Mouse (Mus musculus): ENCODE data around the gene Serpina3j. TPM values are rescaled to one million over a fixed set of nuclear protein-coding genes. Genes with fewer than 3 reads are reported as not detected.

Serpina3j gene
- polyA plus RNA-seq, 1 experiment from 2014 or later: not detected

Other genes starting within 250 kb of the Serpina3j start
- gene Serpina5, start 213.4 kb upstream of the Serpina3j start, polyA plus RNA-seq (2015; fragmentation: Nextera tagmentation; extraction: Ambion mirVana): not detected in 2 replicates
- not detected in 2 replicates for gene Serpina3a, start 201.8 kb upstream of the Serpina3j start, polyA plus RNA-seq (2015; fragmentation: Nextera tagmentation; extraction: Ambion mirVana)
- gene Serpina3b, start 186.6 kb upstream of the Serpina3j start, polyA plus RNA-seq (2015; fragmentation: Nextera tagmentation; extraction: Ambion mirVana): 0.11 TPM in 1 of 2 replicates, not detected in the other
- 0.10 TPM in 1 of 2 replicates, not detected in the other for gene Serpina3c, start 160.7 kb upstream of the Serpina3j start, polyA plus RNA-seq (2015; fragmentation: Nextera tagmentation; extraction: Ambion mirVana)
- gene Serpina3f, start 100.0 kb upstream of the Serpina3j start, polyA plus RNA-seq (2015; fragmentation: Nextera tagmentation; extraction: Ambion mirVana): 0.06 and 0.25 TPM in 2 replicates
- gene Serpina3g, start 78.3 kb upstream of the Serpina3j start, polyA plus RNA-seq (2015; fragmentation: Nextera tagmentation; extraction: Ambion mirVana): 2.9 and 11.3 TPM in 2 replicates
- gene Serpina3i, start 51.4 kb upstream of the Serpina3j start, polyA plus RNA-seq (2015; fragmentation: Nextera tagmentation; extraction: Ambion mirVana): 0.25 and 3.2 TPM in 2 replicates
- gene Serpina3k, start 23.9 kb downstream of the Serpina3j start, polyA plus RNA-seq (2015; fragmentation: Nextera tagmentation; extraction: Ambion mirVana): not detected in 2 replicates
- not detected in 2 replicates for gene Serpina3m, start 23.9 kb downstream of the Serpina3j start, polyA plus RNA-seq (2015; fragmentation: Nextera tagmentation; extraction: Ambion mirVana)
- gene Serpina3n, start 92.2 kb downstream of the Serpina3j start, polyA plus RNA-seq (2015; fragmentation: Nextera tagmentation; extraction: Ambion mirVana): 0.45 and 0.47 TPM in 2 replicates
- gene Gsc, start 158.8 kb downstream of the Serpina3j start, polyA plus RNA-seq (2015; fragmentation: Nextera tagmentation; extraction: Ambion mirVana): 0.54 and 1.1 TPM in 2 replicates

Data from heart, embryonic 15.5 days (tissue).